Mouse (Mus musculus): ENCODE measurements around the gene Tas2r135. TPM values are rescaled to one million over a fixed set of nuclear protein-coding genes. Genes with fewer than 3 reads are reported as not detected.

The Tas2r135 gene
- polyA plus RNA-seq, 1 experiment from 2014 or later, result not detected

DNA sequence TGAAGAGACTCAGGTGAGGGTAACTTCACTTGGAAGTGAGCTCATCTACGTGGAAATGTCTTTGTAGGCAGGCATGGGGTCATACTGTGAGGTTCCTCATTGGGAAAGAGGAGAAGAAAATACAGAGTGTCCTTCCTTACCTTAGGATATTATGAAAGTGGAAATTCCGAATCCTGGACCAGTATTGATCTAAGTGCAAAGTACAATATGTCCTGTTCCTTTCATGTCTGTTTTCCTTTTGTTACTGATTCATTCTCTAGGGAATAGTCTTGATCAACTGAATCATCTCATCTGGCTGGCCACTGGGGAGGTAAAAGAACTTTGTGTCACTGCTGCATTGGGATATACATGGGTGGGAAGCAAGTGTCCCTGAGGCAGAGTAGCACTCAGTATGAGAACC lies 30.3 kb downstream of the Tas2r135 start:
- Histone ChIP-seq H3K27ac (ENCODE audit: low read depth, low read length) (no peak overlapping the region), H3K4me1 (ENCODE audit: control insufficient read depth, insufficient read depth, low read length) (no peaks in the 10 kb centered on the region), H3K4me2 (replicated peaks; ENCODE audit: low read depth, low read length) (no peak overlapping the region), H3K4me3 (ENCODE audit: low read length) (no peak overlapping the region), H3K27me3 (ENCODE audit: control insufficient read depth, insufficient read depth, low read length) (no peaks in the 10 kb centered on the region), H3K9me3 (ENCODE audit: control insufficient read depth, low read length) (no peaks in the 10 kb centered on the region), H3K9ac (ENCODE audit: low read depth, low read length) (no peak overlapping the region), H3K36me3 (ENCODE audit: control insufficient read depth, insufficient read depth, low read length) (no peaks in the 10 kb centered on the region)
- ATAC-seq (ENCODE audit: low FRiP score, low TSS enrichment), result no peak
- WGBS, result 79% methylated on average over 2 of the region's 2 CpGs

DNA sequence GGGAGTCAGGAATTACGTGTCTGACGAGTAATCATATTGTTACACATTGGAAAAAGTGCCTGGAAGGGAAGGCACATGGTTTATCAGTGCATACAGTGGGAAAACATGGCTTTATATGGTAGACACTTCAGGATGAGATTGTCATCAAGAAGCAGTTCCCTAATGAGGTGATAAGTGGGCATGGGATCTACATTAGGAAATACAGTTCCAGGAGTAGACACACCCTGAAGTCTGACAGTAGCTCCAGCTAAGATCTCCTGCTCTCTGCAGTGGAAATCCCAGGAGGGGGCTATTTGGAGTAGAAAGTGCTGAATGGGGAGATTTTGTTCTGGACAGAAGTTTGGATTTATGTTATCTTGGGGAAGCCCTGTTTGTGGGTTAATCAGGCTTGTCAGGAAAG lies 36.2 kb downstream of the Tas2r135 start:
- Histone ChIP-seq H3K4me2 (replicated peaks; ENCODE audit: low read depth, low read length) (no peak overlapping the region), H3K27me3 (ENCODE audit: control insufficient read depth, insufficient read depth, low read length) (no peaks in the 10 kb centered on the region), H3K9ac (ENCODE audit: low read depth, low read length) (no peak overlapping the region), H3K27ac (ENCODE audit: low read depth, low read length) (no peak overlapping the region), H3K4me1 (ENCODE audit: control insufficient read depth, insufficient read depth, low read length) (no peaks in the 10 kb centered on the region), H3K36me3 (ENCODE audit: control insufficient read depth, insufficient read depth, low read length) (no peaks in the 10 kb centered on the region), H3K4me3 (ENCODE audit: low read length) (no peak overlapping the region), H3K9me3 (ENCODE audit: control insufficient read depth, low read length) (no peaks in the 10 kb centered on the region)
- no peak for ATAC-seq (ENCODE audit: low FRiP score, low TSS enrichment)
- WGBS, result 68% methylated on average over 2 of the region's 2 CpGs

DNA sequence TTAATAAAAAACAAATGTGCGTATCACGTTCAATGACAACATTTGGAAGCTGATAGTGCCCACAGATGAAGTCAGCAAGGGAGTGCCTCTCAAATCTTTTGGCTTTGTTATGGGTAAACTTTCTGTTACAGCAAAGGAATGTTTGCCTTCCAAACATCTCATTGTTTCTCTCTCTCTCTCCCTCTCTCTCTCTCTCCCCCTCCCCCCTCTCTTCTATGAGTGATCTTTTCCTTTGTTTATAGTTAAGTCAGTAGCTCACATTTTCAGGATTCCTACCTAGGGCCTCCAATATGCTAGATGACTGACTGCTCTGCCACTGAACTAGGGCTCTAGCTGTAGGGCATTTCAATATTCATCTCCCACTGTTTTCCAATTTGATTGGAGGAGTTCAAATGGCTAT lies 39.3 kb downstream of the Tas2r135 start:
- Histone ChIP-seq H3K4me1 (ENCODE audit: control insufficient read depth, insufficient read depth, low read length) (no peaks in the 10 kb centered on the region), H3K36me3 (ENCODE audit: control insufficient read depth, insufficient read depth, low read length) (no peaks in the 10 kb centered on the region), H3K27me3 (ENCODE audit: control insufficient read depth, insufficient read depth, low read length) (no peaks in the 10 kb centered on the region), H3K4me2 (replicated peaks; ENCODE audit: low read depth, low read length) (no peak overlapping the region), H3K4me3 (ENCODE audit: low read length) (no peak overlapping the region), H3K27ac (ENCODE audit: low read depth, low read length) (no peak overlapping the region), H3K9me3 (ENCODE audit: control insufficient read depth, low read length) (no peaks in the 10 kb centered on the region), H3K9ac (ENCODE audit: low read depth, low read length) (no peak overlapping the region)
- 79% methylated on average over 2 of the region's 2 CpGs for WGBS
- ATAC-seq (ENCODE audit: low FRiP score, low TSS enrichment), result no peak

DNA sequence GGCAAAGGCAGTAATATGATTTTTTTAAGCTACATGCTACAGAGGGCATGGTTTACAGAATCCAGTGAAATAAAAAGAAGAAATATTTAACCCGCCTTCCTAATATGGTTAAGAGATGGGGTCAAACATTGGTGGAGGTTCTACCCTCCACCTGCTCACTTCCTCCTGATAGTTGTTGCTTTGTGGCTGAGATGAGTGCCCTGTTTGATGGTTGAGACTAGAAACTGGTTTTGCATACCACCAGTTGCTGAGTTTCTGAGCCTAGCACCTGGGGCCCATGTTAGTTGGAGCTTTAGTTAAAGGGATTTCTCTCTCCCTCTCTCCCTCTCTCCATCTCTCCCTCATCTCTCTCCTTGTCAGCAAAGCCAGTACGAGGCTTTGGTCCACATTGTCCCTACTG lies 42.1 kb downstream of the Tas2r135 start:
- no peak for ATAC-seq (ENCODE audit: low FRiP score, low TSS enrichment)
- WGBS, result 86% methylated on average over 2 of the region's 2 CpGs

More for the DNA sequence above, 42.1 kb downstream of the Tas2r135 start:
- H3K4me1 ChIP-seq (ENCODE audit: control insufficient read depth, insufficient read depth, low read length), result no peaks in the 10 kb centered on the region
- no peak overlapping the region for H3K4me3 ChIP-seq (ENCODE audit: low read length)
- no peaks in the 10 kb centered on the region for H3K27me3 ChIP-seq (ENCODE audit: control insufficient read depth, insufficient read depth, low read length)
- no peak overlapping the region for H3K9ac ChIP-seq (ENCODE audit: low read depth, low read length)
- no peak overlapping the region for H3K27ac ChIP-seq (ENCODE audit: low read depth, low read length)
- H3K9me3 ChIP-seq (ENCODE audit: control insufficient read depth, low read length), result no peaks in the 10 kb centered on the region
- no peaks in the 10 kb centered on the region for H3K36me3 ChIP-seq (ENCODE audit: control insufficient read depth, insufficient read depth, low read length)
- H3K4me2 ChIP-seq (replicated peaks; ENCODE audit: low read depth, low read length), result no peak overlapping the region

Other genes with a start within 250 kb of the Tas2r135 start
- gene Tas2r144, start 190.1 kb upstream of the Tas2r135 start, polyA plus RNA-seq (2014; fragmentation: Nextera tagmentation; extraction: Ambion mirVana), result not detected in 2 replicates
- 33.3 and 37.2 TPM in 2 replicates for gene Gstk1, start 159.5 kb upstream of the Tas2r135 start, polyA plus RNA-seq (2014; fragmentation: Nextera tagmentation; extraction: Ambion mirVana)
- gene Tmem139, start 143.5 kb upstream of the Tas2r135 start, polyA plus RNA-seq (2014; fragmentation: Nextera tagmentation; extraction: Ambion mirVana), result 2.6 and 3.0 TPM in 2 replicates
- gene Casp2, start 140.4 kb upstream of the Tas2r135 start, polyA plus RNA-seq (2014; fragmentation: Nextera tagmentation; extraction: Ambion mirVana), result 46.1 and 66.5 TPM in 2 replicates
- gene Clcn1, start 118.7 kb upstream of the Tas2r135 start, polyA plus RNA-seq (2014; fragmentation: Nextera tagmentation; extraction: Ambion mirVana), result 0.20 TPM in 2 replicates
- gene Fam131b, start 80.8 kb upstream of the Tas2r135 start, polyA plus RNA-seq (2014; fragmentation: Nextera tagmentation; extraction: Ambion mirVana), result 0.05 and 0.11 TPM in 2 replicates
- 87.0 and 118 TPM in 2 replicates for gene Zyx, start 55.8 kb upstream of the Tas2r135 start, polyA plus RNA-seq (2014; fragmentation: Nextera tagmentation; extraction: Ambion mirVana)
- gene Epha1, start 32.2 kb upstream of the Tas2r135 start, polyA plus RNA-seq (2014; fragmentation: Nextera tagmentation; extraction: Ambion mirVana), result 3.1 and 3.3 TPM in 2 replicates
- gene Tas2r143, start 5.2 kb upstream of the Tas2r135 start, polyA plus RNA-seq (2014; fragmentation: Nextera tagmentation; extraction: Ambion mirVana), result not detected in 2 replicates
- not detected in 2 replicates for gene Tas2r126, start 29.1 kb downstream of the Tas2r135 start, polyA plus RNA-seq (2014; fragmentation: Nextera tagmentation; extraction: Ambion mirVana)
- gene Olfr458, start 59.8 kb downstream of the Tas2r135 start, polyA plus RNA-seq (2014; fragmentation: Nextera tagmentation; extraction: Ambion mirVana), result not detected in 2 replicates
- gene Olfr457, start 70.9 kb downstream of the Tas2r135 start, polyA plus RNA-seq (2014; fragmentation: Nextera tagmentation; extraction: Ambion mirVana), result 0.14 TPM in 1 of 2 replicates, not detected in the other
- gene Olfr456, start 81.8 kb downstream of the Tas2r135 start, polyA plus RNA-seq (2014; fragmentation: Nextera tagmentation; extraction: Ambion mirVana), result not detected in 2 replicates
- gene Olfr455, start 142.2 kb downstream of the Tas2r135 start, polyA plus RNA-seq (2014; fragmentation: Nextera tagmentation; extraction: Ambion mirVana), result not detected in 2 replicates
- not detected in 2 replicates for gene Tcaf3, start 192.3 kb downstream of the Tas2r135 start, polyA plus RNA-seq (2014; fragmentation: Nextera tagmentation; extraction: Ambion mirVana)
- gene Tcaf2, start 239.8 kb downstream of the Tas2r135 start, polyA plus RNA-seq (2014; fragmentation: Nextera tagmentation; extraction: Ambion mirVana), result 1.9 and 2.9 TPM in 2 replicates